Mouse (Mus musculus): Measurements from ENCODE around the gene Itga7. TPM values are rescaled to one million over a fixed set of nuclear protein-coding genes. Genes with fewer than 3 reads are reported as not detected.

Gene Itga7
- polyA plus RNA-seq, 1 experiment from 2014 or later = 8.5 TPM

- ATAC-seq (ENCODE audit: low FRiP score, low TSS enrichment) = no peak
- no peak for TF ChIP-seq CTCF (IDR thresholded peaks at IDR 0.05; ENCODE audit: low read depth)
- no peak for TF ChIP-seq EP300 (optimal IDR thresholded peaks at IDR 0.05)
- 72% methylated on average over 6 of the region's 6 CpGs for WGBS
These were observed 33.7 kb upstream of the Itga7 start for GRCm38 (mm10) chr10:128899759-128900490.

GRCm38 (mm10) chr10:128900698-128901097, 32.9 kb upstream of the Itga7 start, which contains the start of gene Cd63:
Cd63 (plus strand) TSS chr10:128900989.
- Histone ChIP-seq H3K9ac (ENCODE audit: low read length) (no peak within 1 kb of the TSS), H3K27me3 (ENCODE audit: control insufficient read depth, insufficient read depth, low read length) (no peaks in the 10 kb centered on the region), H3K36me3 (ENCODE audit: control insufficient read depth, insufficient read depth, low read length) (no peaks in the 10 kb centered on the region), H3K9me3 (ENCODE audit: control insufficient read depth, low read length) (no peaks in the 10 kb centered on the region), H3K4me1 (replicated peaks; ENCODE audit: control insufficient read depth, insufficient read depth) (no peaks in the 10 kb centered on the region), H3K4me2 (replicated peaks; ENCODE audit: low read depth) (no peak within 1 kb of the TSS), H3K27ac (replicated peaks) (no peak within 1 kb of the TSS), H3K4me3 (ENCODE audit: low read depth, low read length) (no peak within 1 kb of the TSS)
- DNase-seq (ENCODE audit: low spot score) = peak; percentile 21
- TF ChIP-seq EP300 (optimal IDR thresholded peaks at IDR 0.05) (no peak), CTCF (IDR thresholded peaks at IDR 0.05; ENCODE audit: low read depth) (no peak)
- WGBS = 53% methylated on average over 3 of the region's 3 CpGs
- ATAC-seq (ENCODE audit: low FRiP score, low TSS enrichment) = peak; percentile 88

More at GRCm38 (mm10) chr10:128899759-128900490, 33.7 kb upstream of the Itga7 start:
- no peak overlapping the region for H3K4me3 ChIP-seq (ENCODE audit: low read depth, low read length)
- H3K9me3 ChIP-seq (ENCODE audit: control insufficient read depth, low read length) = no peaks in the 10 kb centered on the region
- H3K27ac ChIP-seq (replicated peaks) = no peak overlapping the region
- no peaks in the 10 kb centered on the region for H3K4me1 ChIP-seq (replicated peaks; ENCODE audit: control insufficient read depth, insufficient read depth)
- H3K27me3 ChIP-seq (ENCODE audit: control insufficient read depth, insufficient read depth, low read length) = no peaks in the 10 kb centered on the region
- H3K36me3 ChIP-seq (ENCODE audit: control insufficient read depth, insufficient read depth, low read length) = no peaks in the 10 kb centered on the region
- no peak overlapping the region for H3K4me2 ChIP-seq (replicated peaks; ENCODE audit: low read depth)
- no peak for DNase-seq (ENCODE audit: low spot score)
- H3K9ac ChIP-seq (ENCODE audit: low read length) = no peak overlapping the region

GRCm38 (mm10) chr10:128901409-128901808, 32.2 kb upstream of the Itga7 start:
- DNase-seq (ENCODE audit: low spot score) (no peak), ATAC-seq (ENCODE audit: low FRiP score, low TSS enrichment) (no peak)
- Histone ChIP-seq H3K4me2 (replicated peaks; ENCODE audit: low read depth) (no peak overlapping the region), H3K4me1 (replicated peaks; ENCODE audit: control insufficient read depth, insufficient read depth) (no peaks in the 10 kb centered on the region), H3K4me3 (ENCODE audit: low read depth, low read length) (no peak overlapping the region), H3K9me3 (ENCODE audit: control insufficient read depth, low read length) (no peaks in the 10 kb centered on the region), H3K27me3 (ENCODE audit: control insufficient read depth, insufficient read depth, low read length) (no peaks in the 10 kb centered on the region), H3K9ac (ENCODE audit: low read length) (no peak overlapping the region), H3K36me3 (ENCODE audit: control insufficient read depth, insufficient read depth, low read length) (no peaks in the 10 kb centered on the region), H3K27ac (replicated peaks) (no peak overlapping the region)
- TF ChIP-seq CTCF (IDR thresholded peaks at IDR 0.05; ENCODE audit: low read depth) = no peak
- WGBS = 79% methylated on average over 1 of the region's 1 CpGs

GRCm38 (mm10) chr10:128902409-128902988, 31.1 kb upstream of the Itga7 start:
- Histone ChIP-seq H3K27me3 (ENCODE audit: control insufficient read depth, insufficient read depth, low read length) (no peaks in the 10 kb centered on the region), H3K9ac (ENCODE audit: low read length) (no peak overlapping the region), H3K4me2 (replicated peaks; ENCODE audit: low read depth) (no peak overlapping the region), H3K4me1 (replicated peaks; ENCODE audit: control insufficient read depth, insufficient read depth) (no peaks in the 10 kb centered on the region), H3K27ac (replicated peaks) (no peak overlapping the region), H3K9me3 (ENCODE audit: control insufficient read depth, low read length) (no peaks in the 10 kb centered on the region), H3K36me3 (ENCODE audit: control insufficient read depth, insufficient read depth, low read length) (no peaks in the 10 kb centered on the region), H3K4me3 (ENCODE audit: low read depth, low read length) (no peak overlapping the region)
- TF ChIP-seq EP300 (optimal IDR thresholded peaks at IDR 0.05) (no peak), CTCF (IDR thresholded peaks at IDR 0.05; ENCODE audit: low read depth) (no peak)
- DNase-seq (ENCODE audit: low spot score) (no peak), ATAC-seq (ENCODE audit: low FRiP score, low TSS enrichment) (no peak)
- 72% methylated on average over 3 of the region's 3 CpGs for WGBS

- 77% methylated on average over 5 of the region's 5 CpGs for WGBS
- no peak for TF ChIP-seq EP300 (optimal IDR thresholded peaks at IDR 0.05)
- TF ChIP-seq CTCF (IDR thresholded peaks at IDR 0.05; ENCODE audit: low read depth) = no peak
- H3K4me1 ChIP-seq (replicated peaks; ENCODE audit: control insufficient read depth, insufficient read depth) = no peaks in the 10 kb centered on the region
These were observed 28.8 kb upstream of the Itga7 start for GRCm38 (mm10) chr10:128904812-128905211.

More at GRCm38 (mm10) chr10:128904812-128905211, 28.8 kb upstream of the Itga7 start:
- H3K27me3 ChIP-seq (ENCODE audit: control insufficient read depth, insufficient read depth, low read length) = no peaks in the 10 kb centered on the region
- no peaks in the 10 kb centered on the region for H3K9me3 ChIP-seq (ENCODE audit: control insufficient read depth, low read length)
- no peak overlapping the region for H3K4me3 ChIP-seq (ENCODE audit: low read depth, low read length)
- ATAC-seq (ENCODE audit: low FRiP score, low TSS enrichment) (no peak), DNase-seq (ENCODE audit: low spot score) (no peak)
- H3K9ac ChIP-seq (ENCODE audit: low read length) = no peak overlapping the region
- no peak overlapping the region for H3K4me2 ChIP-seq (replicated peaks; ENCODE audit: low read depth)
- H3K36me3 ChIP-seq (ENCODE audit: control insufficient read depth, insufficient read depth, low read length) = no peaks in the 10 kb centered on the region
- no peak overlapping the region for H3K27ac ChIP-seq (replicated peaks)
